Mouse (Mus musculus) gastrocnemius, postnatal 4 days (tissue): ENCODE results near the gene Mlx. TPM values are rescaled to one million over a fixed set of nuclear protein-coding genes. Genes with fewer than 3 reads are reported as not detected.

ENCODE experiments used
- DNase-seq, 2 experiments: peaks; one replicate each; pipeline ENCODE4 v3.0.0; 2021 to 2022; ENCODE audit warnings: low spot score in 2 of 2, mixed read lengths in 2 of 2
- long read RNA-seq, 2 experiments: library from polyadenylated mRNA; stranded (forward); transcript quantifications; one replicate each; pipeline ENCODE4 v2.0.0; 2021
- total RNA-seq, 2 experiments: library from RNA; stranded (reverse); gene quantifications; 2 replicates each; pipeline ENCODE4 v1.2.3; 2021

The Mlx gene
- 10 to 100 TPM; 13.1 to 13.4 TPM for total RNA-seq
- long read RNA-seq, experiment 1, transcript Mlx-202 (8 exons, 1,826 nt), result major isoform, 7 of 13 reads
- long read RNA-seq, experiment 1, partial matches to known transcripts, result 0 of 13 reads
- long read RNA-seq, experiment 1, other reads (novel, unspliced or antisense), result 3 of 13 reads
- long read RNA-seq, experiment 2, transcript Mlx-202 (8 exons, 1,826 nt), result major isoform, 8 of 16 reads
- long read RNA-seq, experiment 2, partial matches to known transcripts, result 1 of 16 reads
- long read RNA-seq, experiment 2, other reads (novel, unspliced or antisense), result 3 of 16 reads

DNA sequence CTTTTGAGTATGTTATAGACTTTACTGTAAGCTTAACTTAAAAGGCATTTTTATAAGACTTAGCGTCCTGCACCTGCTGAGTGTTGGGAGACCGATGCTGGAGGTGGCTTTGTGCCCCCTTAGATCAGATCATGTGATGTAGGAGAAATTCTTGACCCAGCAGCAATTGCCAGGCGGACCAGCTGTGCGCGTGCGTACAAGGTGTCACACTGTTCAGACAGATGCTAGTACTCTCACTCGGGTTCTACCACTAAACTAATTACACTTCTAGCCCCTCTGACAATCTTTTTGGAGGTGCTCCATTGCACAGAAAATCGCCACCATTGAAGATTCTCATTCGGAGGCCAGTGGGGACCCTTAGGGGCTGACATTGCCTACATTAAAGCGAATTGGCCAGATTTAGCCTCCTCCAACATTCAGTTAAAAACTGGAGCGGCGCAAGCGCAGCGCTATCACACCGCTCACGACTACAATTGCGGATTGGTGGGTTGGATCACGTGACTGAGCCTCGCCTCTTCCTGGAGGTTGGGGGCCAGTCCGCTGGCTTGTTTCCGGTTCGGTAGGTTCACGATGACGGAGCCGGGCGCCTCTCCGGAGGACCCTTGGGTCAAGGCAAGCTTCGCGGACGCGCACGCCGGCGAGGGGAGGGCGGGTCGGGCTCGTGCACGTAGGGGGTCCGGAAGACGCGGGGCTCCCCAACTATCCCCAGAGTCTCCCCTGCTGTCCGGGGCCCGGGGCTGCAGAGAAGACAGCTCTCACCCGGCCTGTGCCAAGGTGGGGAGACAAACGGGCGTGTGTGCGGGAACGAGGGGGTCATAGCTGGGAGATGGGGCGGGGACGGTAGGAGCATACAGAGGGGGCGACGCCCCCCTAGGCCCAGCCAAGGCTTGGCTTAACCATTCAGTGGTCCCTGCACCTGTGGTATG is at the start of gene Mlx:
TSS of gene Mlx (plus strand) at position 522 of the 926 bp plus-strand sequence.
- DNase-seq, result peak; percentile 79 to 93

DNA sequence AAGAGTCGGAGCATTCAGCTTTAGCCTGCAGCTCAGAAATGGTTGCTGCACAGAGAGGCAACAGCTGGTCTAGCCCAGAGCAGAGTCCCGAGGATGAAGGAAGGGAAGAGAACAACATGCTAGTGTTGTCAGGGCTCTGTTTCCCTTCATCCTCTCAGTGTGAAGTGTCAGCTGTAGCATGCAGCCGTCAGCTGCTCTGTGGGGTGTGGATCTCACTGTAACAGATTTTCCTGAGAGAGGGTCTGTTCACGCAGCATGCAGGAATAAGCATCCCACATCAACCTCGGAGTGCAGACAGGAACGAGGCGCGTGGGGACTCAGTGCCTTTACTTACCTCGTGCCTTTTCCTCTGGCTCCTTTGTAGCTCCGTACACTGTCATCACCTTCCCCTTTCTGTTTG is 49.3 kb upstream of the Mlx start:
- DNase-seq, result no peak

DNA sequence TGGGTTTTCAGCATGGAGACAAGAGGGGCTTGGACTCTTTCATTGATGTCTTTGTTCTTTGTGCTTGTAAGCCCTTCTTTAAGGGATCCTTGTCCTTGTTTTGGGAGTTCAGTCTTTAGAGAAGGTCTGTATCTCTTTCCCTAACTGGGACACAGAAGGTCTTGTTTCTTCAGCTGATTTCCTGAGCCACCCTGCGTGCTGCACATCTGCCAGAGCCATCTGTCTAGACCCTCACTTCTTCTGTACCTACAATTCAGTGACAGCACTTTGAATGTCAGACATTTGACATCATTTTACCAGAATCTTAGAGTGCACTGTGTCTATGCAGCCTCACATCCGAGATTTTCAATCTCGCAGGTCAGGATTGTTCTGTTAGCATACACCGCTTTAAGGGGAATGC is 41.3 kb upstream of the Mlx start:
- no peak for DNase-seq

DNA sequence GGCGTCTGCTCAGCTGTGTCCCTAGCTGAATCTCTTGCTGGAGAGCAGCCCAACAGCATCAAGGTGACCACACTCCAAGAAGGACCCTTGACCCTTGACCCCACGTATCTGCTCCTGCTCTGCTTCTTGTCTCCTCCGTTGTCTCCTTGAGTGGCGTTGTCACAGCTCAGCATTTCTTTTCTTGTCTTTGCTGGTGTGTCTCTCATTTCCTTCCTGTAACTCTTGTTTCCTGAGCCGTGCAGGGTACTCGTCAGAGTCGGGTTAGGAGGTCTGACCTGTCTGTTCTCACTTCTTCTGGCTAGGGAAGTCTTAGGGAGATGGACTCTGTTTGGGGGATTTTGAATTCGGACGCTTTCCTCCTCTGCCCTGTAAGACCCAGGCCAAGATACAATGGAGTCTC is 40.6 kb upstream of the Mlx start:
- no peak for DNase-seq

DNA sequence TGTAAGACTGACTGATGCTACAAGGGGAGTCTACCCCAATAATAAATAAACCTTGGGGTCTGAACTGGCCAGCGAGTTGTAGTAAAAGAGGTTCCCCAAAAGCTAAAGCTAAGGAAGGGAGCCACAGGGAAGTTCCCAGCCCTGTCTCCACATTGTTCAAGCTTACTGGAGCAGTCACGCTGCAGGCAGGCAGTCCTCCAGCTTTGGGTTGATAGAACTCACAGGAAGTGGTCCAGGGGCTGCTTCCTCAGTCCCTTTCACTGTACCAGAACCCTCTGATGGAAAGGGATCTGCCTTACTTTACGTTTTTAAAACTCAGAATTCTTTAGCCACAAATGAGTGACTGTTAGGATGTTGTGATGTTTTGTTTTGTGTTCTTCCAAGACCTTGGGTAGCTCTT is 39.6 kb upstream of the Mlx start:
- no peak for DNase-seq

DNA sequence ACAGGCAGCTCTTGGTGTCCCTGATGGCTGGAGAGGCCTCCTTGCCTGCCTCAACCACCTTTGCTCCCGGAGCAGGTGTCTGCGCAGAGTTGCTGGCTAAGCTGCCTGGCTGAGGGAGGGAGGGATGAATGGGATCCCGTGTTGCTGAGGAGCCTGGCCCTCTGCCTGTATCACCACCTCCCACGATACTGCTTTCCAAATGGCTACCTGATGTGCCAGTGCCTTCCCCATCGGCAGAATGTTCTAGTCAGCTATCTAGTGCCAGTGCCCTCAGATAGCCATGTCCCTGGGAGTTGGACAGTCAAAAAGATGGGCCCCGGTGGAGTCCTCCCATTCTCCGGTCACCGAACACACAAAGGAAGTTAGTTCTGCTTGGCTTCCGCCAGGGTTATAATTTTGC is 36.7 kb upstream of the Mlx start:
- no peak for DNase-seq

DNA sequence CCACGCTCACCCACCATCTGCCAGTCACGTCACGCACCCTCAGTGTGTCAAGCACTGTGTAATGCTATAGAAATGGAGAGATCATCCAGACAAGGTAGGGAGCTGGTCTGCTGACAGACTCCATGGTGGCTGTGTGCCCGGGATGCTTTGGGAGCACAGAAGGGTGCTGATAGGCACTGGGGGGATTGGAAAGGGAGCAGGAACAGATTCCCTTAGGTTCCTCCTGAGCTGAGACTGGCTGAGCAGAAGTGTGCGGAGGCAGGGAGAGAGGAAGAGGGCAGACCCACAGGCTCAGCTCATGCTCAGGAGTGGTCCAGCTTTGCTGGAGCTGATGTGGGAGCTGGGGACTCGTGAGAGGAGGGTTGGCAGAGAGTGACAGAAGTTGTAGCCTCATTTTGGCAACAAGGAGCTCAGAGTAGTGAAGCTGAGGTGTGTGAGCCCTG is 36.0 kb upstream of the Mlx start:
- DNase-seq, result no peak

DNA sequence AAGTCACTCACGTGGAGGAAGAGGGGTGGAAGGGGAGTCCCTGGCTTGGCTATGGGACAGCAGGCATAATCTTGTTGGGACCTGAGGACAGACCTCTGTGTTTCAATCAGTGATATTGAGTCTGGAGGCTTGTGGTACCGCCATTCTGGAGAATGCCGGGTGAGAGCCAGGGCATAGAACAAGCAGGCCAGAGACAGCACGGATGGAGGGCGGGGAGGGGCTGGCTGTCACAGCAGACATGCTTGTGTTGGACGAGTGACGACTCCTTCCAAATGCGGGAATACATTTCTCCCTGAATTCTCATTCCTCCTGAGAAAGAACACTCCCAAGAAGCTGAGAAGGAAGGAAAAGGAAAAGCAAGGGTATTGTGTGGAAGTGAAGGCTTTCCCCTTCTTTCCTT is 35.5 kb upstream of the Mlx start:
- DNase-seq, result no peak

DNA sequence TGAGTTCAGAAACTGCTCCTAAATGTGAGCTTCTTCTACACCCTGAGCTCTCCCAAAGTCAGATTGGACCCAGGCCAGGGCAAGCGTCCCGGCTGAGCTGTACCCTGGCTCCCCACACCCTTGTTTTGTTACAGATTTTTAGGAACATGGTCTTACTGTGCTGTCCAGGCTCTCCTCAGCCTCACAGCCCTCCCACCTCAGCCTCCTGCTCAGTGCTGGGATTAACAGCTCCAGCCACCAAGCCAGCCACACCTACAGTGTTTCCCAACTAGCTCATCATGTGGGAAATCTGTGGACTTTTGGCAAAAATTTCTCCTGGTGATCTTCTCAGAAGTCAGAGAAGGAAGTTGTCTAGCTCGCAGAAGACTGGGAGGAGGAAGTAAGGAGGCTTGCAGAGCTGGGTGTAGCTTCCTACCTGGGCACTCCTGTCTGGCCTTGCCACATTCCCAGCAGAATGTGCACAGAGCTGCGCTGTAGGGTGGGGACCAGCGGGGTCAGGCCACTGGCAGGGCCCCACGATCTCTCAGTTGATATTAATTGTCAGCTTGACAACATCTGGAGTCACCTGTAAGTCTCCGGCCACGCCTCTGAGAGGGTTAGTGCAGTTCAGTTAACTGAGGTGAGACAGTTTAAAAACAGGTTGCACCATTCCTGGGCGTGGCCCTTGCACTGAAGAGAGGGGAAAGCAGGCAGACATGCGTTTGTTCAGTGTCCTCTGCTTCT is 34.2 kb upstream of the Mlx start:
- DNase-seq, result peak in 1 of 2 experiments; percentile 68

DNA sequence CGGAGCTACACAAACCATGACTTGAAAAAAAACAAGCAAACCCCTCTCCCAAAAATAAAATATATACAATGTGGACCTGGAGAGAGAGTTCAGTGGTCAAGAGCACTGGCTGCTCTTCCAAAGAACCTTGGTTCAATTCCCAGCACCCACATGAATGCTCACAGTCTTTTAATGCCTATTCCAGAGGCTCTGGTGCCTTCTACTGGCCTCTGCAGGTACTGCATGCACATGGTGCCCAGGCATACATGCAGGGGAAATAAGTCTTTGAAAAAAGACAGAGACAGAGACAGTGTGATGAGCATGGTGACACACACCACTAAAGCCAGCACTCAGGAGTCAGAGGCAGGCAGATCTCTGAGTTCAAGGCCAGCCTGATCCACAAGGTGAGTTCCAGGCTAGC is 33.1 kb upstream of the Mlx start:
- no peak for DNase-seq

DNA sequence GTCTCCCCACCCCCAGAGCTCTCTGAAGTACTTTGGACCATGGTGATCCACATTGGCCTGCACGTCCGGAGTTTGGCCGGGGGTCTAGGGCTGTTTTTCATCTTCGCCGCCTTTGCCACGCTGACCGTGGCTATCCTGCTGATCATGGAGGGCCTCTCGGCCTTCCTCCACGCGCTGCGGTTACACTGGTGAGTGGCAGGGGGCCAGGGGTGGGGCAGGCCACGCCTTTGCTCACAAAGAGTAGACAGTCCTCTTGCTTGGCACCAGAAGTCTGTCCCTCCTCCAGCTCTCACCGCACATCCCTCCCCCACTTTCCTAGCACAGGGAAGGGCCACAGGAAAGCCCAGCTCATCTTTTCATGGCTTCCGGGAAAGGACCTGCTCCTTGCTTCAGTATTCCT is 31.7 kb upstream of the Mlx start:
- no peak for DNase-seq

DNA sequence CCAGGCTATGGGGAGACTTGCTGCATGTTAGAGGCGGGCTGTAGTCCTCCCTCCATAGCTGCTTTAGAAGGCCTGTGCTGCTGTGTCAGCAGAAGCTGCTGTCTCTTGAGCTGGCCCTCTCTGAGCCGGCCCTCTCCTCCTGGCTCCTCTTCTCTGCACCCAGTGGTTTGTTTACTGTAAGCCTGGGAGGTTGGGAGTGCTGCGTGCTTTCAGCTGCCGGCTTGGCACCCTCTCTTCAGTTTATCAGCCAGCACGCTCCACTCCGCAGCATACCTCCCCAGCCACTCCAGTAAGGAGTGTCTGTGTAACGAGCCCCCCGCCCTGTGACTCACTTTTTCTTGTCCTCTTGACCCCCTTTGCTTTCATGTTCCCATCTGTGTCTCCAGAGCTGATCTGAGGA is 30.2 kb upstream of the Mlx start:
- DNase-seq, result peak in 1 of 2 experiments; percentile 51

DNA sequence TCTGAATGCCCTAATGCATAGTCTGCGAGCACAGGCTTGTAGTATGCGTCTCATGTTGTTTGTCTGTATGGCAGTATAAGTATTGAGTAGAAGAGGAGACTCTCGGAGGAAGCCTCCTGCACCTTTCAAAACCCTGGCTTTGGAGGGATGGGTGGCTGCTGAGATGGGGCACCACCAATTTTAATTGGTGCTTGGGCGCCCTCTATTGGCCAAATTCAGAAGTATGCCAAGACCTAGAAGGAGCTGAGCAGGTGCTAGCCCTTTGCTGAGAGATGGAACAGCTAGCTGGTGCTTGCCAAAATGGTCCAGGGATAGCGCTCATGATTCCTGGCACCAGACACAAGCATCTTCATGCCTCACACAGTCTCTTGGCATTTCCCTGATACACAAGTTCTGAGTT is 29.2 kb upstream of the Mlx start:
- peak; percentile 79 to 87 for DNase-seq

DNA sequence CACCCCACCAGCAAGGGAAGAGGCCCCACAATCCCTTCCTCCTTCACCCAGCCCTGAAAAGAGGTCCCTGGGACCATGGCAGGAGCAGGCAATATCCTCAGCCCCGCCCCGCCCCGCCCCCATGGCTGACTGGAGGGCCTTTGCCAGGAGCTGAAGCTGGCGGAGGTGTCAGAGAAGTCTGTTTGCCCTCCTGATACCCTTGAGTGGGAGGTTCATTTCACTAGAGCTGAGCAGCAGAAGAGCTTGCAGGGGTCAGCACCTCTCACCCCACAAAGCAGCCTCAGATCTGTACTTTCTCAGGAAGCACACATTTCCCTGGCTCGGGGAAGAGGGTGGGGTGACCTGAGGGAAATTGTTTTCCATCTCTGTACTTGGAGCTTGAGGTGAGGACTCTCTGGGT is 28.4 kb upstream of the Mlx start:
- DNase-seq, result no peak

DNA sequence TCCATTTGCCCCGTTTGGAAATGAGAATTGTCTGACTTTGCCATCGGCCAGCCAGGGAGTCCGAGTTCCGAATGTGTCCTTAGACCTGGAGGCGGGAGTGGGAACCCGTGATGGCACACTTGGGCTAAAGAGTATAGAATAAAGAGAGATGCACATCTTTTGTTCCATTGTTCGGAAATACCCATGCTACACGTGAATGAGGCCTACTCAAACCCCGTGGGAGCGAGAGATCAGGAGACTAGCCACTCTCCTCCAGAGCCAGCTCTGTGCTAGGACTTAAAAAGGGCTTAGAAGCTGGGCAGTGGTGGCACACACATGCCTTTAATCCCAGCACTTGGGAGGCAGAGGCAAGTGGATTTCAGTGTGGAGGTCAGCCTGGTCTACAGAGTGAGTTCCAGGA is 27.6 kb upstream of the Mlx start:
- no peak for DNase-seq

DNA sequence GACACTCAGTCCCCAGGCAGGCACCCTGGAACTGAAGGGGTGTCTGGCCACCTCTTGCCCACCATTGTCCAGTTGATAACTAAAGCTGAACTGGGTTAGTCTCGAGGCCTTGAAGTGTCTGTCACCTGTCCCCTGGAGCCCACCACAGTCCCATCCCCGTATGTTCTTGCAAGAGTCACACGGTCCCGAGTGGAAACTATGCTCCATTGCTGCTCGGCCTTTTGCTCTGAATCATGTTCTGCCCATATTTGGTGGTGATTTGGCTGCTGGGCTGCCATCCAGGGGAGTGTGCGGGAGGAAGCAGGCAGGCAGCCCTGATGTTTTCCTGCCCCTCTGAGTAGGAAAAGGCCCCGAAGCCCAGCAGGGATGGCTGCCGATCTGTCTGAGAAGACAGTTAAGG is 27.0 kb upstream of the Mlx start:
- DNase-seq, result peak in 1 of 2 experiments; percentile 70

DNA sequence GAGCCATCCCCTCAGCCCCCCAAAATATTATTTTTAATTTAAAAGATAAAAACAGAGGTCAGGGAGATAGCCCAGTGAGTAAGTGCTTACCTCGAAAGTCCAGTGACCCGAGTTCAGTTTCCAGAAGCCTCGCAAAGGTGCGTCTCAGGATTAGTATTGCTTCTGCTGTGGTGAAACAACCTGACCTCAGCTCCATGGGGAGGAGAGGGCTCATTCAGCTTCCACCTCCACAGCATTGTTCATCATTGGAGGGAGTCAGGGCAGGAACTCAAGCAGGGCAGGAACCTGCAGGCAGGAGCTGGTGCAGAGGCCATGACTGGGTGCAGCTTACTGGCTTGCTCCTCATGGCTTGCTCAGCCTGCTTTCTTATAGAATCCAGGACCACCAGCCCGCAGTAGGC is 26.0 kb upstream of the Mlx start:
- no peak for DNase-seq

DNA sequence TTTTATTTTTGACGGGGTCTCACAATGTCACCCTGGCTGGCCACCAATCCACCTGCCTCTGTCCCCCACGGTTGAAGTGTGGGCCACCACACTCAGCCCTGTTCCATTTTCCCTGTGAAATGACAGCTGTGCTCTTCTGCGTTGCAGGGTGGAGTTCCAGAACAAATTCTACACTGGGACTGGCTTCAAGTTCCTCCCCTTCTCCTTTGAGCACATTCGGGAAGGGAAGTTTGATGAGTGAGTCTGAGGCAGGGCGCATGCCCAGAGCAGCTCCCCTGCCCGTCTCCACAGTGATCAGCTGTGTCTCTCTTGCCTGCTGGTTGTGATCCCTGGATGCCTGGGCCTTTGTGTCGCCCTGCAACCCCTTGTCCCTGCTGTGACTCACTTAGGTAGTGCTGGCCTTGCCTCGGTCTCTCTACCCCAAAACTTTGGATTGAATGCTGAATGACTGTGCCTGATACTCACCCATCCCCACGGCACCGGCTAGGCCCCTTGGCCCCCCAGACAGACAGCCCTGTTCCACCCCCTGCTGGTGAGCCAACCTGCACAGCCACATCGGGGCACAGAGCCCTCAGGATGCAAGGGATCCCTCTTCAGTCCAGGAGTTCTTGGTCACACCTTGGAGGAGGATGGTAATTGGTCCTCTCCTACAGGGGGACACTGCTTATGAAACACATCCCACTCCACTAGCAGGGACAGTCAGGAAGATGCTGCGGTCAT is 24.8 kb upstream of the Mlx start:
- DNase-seq, result no peak

DNA sequence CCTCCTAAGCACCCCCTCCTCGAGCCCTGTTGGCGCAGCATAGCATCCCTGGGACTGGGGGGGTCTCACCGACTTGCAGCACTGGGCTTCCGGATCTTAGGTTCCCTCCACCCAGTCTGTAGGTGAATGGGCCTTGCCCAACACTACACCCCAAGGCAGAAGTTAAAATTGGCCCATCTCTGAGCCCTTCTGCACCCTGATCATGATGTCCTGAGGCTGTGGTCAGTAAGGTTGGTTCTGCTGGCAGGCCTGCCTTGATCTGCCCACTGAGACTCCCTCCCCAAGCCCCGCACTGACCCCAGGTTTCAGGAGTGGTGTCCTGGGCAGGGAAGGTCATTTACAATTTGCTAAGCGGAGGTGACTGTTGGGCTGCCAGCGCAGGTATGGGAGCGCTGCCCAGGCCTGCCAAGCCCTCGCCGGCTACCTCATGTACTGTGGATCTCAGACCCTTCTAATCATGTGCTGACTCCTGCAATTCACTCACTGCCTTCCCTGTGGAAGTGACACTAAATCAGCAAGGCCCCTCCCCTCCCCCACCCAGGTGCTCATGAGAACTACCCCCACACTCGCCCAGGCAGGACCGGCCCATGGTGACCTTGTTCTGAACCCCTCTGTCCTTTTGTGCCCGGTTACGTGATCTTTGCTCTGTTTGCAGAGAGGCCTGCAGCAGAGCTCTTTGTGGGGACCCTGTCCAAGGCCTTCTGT is 24.0 kb upstream of the Mlx start:
- DNase-seq, result no peak

DNA sequence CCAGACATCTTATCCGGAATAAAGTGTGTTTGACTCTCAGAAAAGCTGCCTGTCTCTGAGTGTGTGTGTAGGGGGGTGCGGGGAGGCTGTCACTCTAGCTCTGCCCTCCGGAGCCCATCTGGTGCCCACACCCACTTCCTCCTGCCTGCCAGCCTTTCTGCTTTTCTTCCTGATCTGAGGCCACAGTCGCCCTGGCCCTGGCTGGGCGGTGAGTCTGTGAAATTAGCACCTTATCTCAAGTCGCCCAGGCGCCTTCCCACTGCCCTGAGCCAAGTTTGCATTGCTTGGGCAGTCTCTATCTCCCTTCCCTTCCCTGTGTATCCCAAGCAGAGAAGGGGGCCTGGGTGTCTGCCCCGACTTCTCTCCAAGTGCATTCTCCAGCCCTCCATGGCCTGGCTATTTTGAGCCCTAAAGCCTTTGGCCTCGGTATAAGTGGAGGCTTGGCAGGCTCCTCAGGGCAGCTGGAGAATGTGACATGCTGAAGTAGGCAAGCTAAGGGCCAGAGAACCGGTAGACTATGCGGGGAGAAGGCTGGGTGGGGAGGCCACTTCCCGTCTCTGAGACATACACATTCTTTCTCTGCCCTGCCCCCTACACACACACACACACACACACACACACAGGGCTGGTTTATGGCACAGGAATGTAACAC is 23.3 kb upstream of the Mlx start:
- DNase-seq, result peak in 1 of 2 experiments; percentile 69
